In genomic region chr10:94620561-94620960, GRCm38 (mm10) we compare ENCODE assay signal across 15 mouse cellular contexts.
"Had no signal": no experiment of that assay in that cellular context is flagged by ENCODE, and none has a peak within 500 bp of the region (broad histone marks: within the 10 kb centered on the region; RNA-seq: fewer than 3 reads in every experiment).

No protein-coding gene starts in this region.

- H3K4me1 ChIP-seq: liver, embryonic 15.5 days had no signal

- H3K27me3 ChIP-seq: neural tube, embryonic 15.5 days had no signal

- H3K4me2 ChIP-seq: liver, embryonic 15.5 days had no signal

- H3K4me3 ChIP-seq: left cerebral cortex, adult 2 months; limb, embryonic 10.5 days; liver, embryonic 15.5 days; myocyte; neural tube, embryonic 15.5 days had no signal

- ATAC-seq: intestine, embryonic 16.5 days; lung, postnatal 0 days had no signal

- H3K9me3 ChIP-seq: limb, embryonic 10.5 days; liver, embryonic 15.5 days; neural tube, embryonic 15.5 days had no signal

- H3K27ac ChIP-seq: left cerebral cortex, adult 2 months; limb, embryonic 10.5 days; liver, embryonic 15.5 days had no signal

- DNase-seq: kidney, adult 8-10 months; kidney, postnatal 25 days; lung, adult 2 months; lung, postnatal 4 days; right cerebral cortex, adult 18-20 months; right cerebral cortex, postnatal 25 days; thymus, adult 18-20 months; thymus, postnatal 14 days had no signal

- H3K9ac ChIP-seq: liver, embryonic 15.5 days; neural tube, embryonic 15.5 days had no signal

- H3K36me3 ChIP-seq: limb, embryonic 10.5 days; liver, embryonic 15.5 days; neural tube, embryonic 15.5 days had no signal
